Comparison of ENCODE assay signal across 7 mouse cellular contexts in genomic region chr8:71528362-71529073, GRCm38 (mm10). TPM values are rescaled to one million over a fixed set of nuclear protein-coding genes. Genes with fewer than 3 reads are reported as not detected.
A peak's percentile ranks its signal among the peaks of the same experiment; 100 is the strongest.
DNase-seq lines count a peak whose midpoint lies in the region; ATAC-seq and TF ChIP-seq lines count a peak whose summit lies in the region.

No protein-coding gene starts in this region.

- peaks cover 9% of the 10 kb centered on the region for H3K4me1 ChIP-seq in kidney, postnatal 0 days (replicated peaks; ENCODE audit: insufficient read depth, low read length)

- WGBS in kidney, postnatal 0 days: 62% methylated on average over 11 of the region's 11 CpGs

- peak; percentile 89 for ATAC-seq in common myeloid progenitor, adult 5-6 weeks (replicated peaks; ENCODE audit: low read depth, poor library complexity, severe bottlenecking)
- 0 out of 2 replicates have a peak, but pooled peaks have one; percentile 31 for ATAC-seq in kidney, postnatal 0 days (replicated peaks; ENCODE audit: low FRiP score, low read depth)

- H3K4me3 ChIP-seq in kidney, postnatal 0 days (replicated peaks; ENCODE audit: low read depth, low read length): no peak overlapping the region

- DNase-seq in heart, adult 9 months (ENCODE audit: low spot score in 2 of 2): peak; percentile 57 to 75
- peak; percentile 72 for DNase-seq in kidney, postnatal 0 days (ENCODE audit: low spot score)
- peak; percentile 62 to 81 for DNase-seq in lung, postnatal 4 days
- DNase-seq in gastrocnemius, postnatal 25 days: no peak
- DNase-seq in spleen, postnatal 14 days (ENCODE audit: low spot score in 2 of 2): no peak
- no peak for DNase-seq in cerebellum, postnatal 36 days

- H3K27ac ChIP-seq in kidney, postnatal 0 days: peak overlapping the region; percentile 78

- no peaks in the 10 kb centered on the region for H3K9me3 ChIP-seq in kidney, postnatal 0 days (replicated peaks; ENCODE audit: low read length)

- TF ChIP-seq CTCF in kidney, postnatal 0 days (IDR thresholded peaks at IDR 0.05; ENCODE audit: low read depth): no peak

- H3K9ac ChIP-seq in kidney, postnatal 0 days (ENCODE audit: low read depth, low read length): no peak overlapping the region

- H3K36me3 ChIP-seq in kidney, postnatal 0 days (ENCODE audit: insufficient read depth, low read length): no peaks in the 10 kb centered on the region

- H3K27me3 ChIP-seq in kidney, postnatal 0 days (ENCODE audit: insufficient read depth, low read length): no peaks in the 10 kb centered on the region

- no peak overlapping the region for H3K4me2 ChIP-seq in kidney, postnatal 0 days (ENCODE audit: low read length)

RNA-seq across cellular contexts. Expression of gene Ccdc194, which starts 3.0 kb away (rescaled TPM):
- not detected in 2 replicates for total RNA-seq in common myeloid progenitor, adult 5-6 weeks (2017)
- polyA plus RNA-seq in kidney, postnatal 0 days (2015; fragmentation: Nextera tagmentation; extraction: Ambion mirVana): 0.19 and 0.20 TPM in 2 replicates
- not detected for total RNA-seq in gastrocnemius, postnatal 25 days (2021)

RNA-seq across cellular contexts. Expression of gene Bst2, which starts 8.7 kb away (rescaled TPM):
- total RNA-seq in common myeloid progenitor, adult 5-6 weeks (2017): 35.4 and 49.8 TPM in 2 replicates
- polyA plus RNA-seq in kidney, postnatal 0 days (2015; fragmentation: Nextera tagmentation; extraction: Ambion mirVana): 106 and 124 TPM in 2 replicates
- total RNA-seq in gastrocnemius, postnatal 25 days (2021): 1 to 10 TPM; 7.6 to 8.9 TPM

RNA-seq across cellular contexts. Expression of gene Mvb12a, which starts 14.2 kb away (rescaled TPM):
- total RNA-seq in common myeloid progenitor, adult 5-6 weeks (2017): 84.7 and 86.2 TPM in 2 replicates
- 129 and 131 TPM in 2 replicates for polyA plus RNA-seq in kidney, postnatal 0 days (2015; fragmentation: Nextera tagmentation; extraction: Ambion mirVana)
- total RNA-seq in gastrocnemius, postnatal 25 days (2021): 10 to 100 TPM; 23.0 to 23.6 TPM

RNA-seq across cellular contexts. Expression of gene Plvap, which starts 17.0 kb away (rescaled TPM):
- 3.0 and 3.6 TPM in 2 replicates for total RNA-seq in common myeloid progenitor, adult 5-6 weeks (2017)
- 182 and 208 TPM in 2 replicates for polyA plus RNA-seq in kidney, postnatal 0 days (2015; fragmentation: Nextera tagmentation; extraction: Ambion mirVana)
- total RNA-seq in gastrocnemius, postnatal 25 days (2021): 10 to 100 TPM in 1 of 2 experiments, 1 to 10 TPM in 1; 8.4 to 22.5 TPM

RNA-seq across cellular contexts. Expression of gene Tmem221, which starts 30.2 kb away (rescaled TPM):
- not detected in 2 replicates for total RNA-seq in common myeloid progenitor, adult 5-6 weeks (2017)
- 17.1 and 19.1 TPM in 2 replicates for polyA plus RNA-seq in kidney, postnatal 0 days (2015; fragmentation: Nextera tagmentation; extraction: Ambion mirVana)
- total RNA-seq in gastrocnemius, postnatal 25 days (2021): not detected

Comparison
In these comparisons a context has a peak if more than half of its experiments do, and no peak if none do; other contexts are left out.
1. DNase-seq: peak in heart, adult 9 months (2 of 2), kidney, postnatal 0 days (single experiment) and lung, postnatal 4 days (2 of 2); none in gastrocnemius, postnatal 25 days (single experiment), spleen, postnatal 14 days (0 of 2) and cerebellum, postnatal 36 days (0 of 2).